Mouse (Mus musculus): Measurements from ENCODE around the gene Stxbp6.
A peak's percentile ranks its signal among the peaks of the same experiment; 100 is the strongest.

The Stxbp6 gene

GRCm38 (mm10) chr12:44886826-44887225 lies 187.7 kb downstream of the Stxbp6 start:
- DNase-seq (ENCODE audit: low read depth, low spot score), result no peak
- Histone ChIP-seq H3K36me3 (ENCODE audit: control insufficient read depth, insufficient read depth, low read length, poor library complexity, severe bottlenecking) (no peaks in the 10 kb centered on the region), H3K27me3 (ENCODE audit: control insufficient read depth, insufficient read depth, low read length, poor library complexity, severe bottlenecking) (no peaks in the 10 kb centered on the region)

GRCm38 (mm10) chr12:44872697-44873096 lies 201.8 kb downstream of the Stxbp6 start:
- Histone ChIP-seq H3K27me3 (ENCODE audit: control insufficient read depth, insufficient read depth, low read length, poor library complexity, severe bottlenecking) (no peaks in the 10 kb centered on the region), H3K36me3 (ENCODE audit: control insufficient read depth, insufficient read depth, low read length, poor library complexity, severe bottlenecking) (no peaks in the 10 kb centered on the region)
- no peak for DNase-seq (ENCODE audit: low read depth, low spot score)

GRCm38 (mm10) chr12:44865442-44865841 lies 209.1 kb downstream of the Stxbp6 start:
- no peak for DNase-seq (ENCODE audit: low read depth, low spot score)
- Histone ChIP-seq H3K36me3 (ENCODE audit: control insufficient read depth, insufficient read depth, low read length, poor library complexity, severe bottlenecking) (no peaks in the 10 kb centered on the region), H3K27me3 (ENCODE audit: control insufficient read depth, insufficient read depth, low read length, poor library complexity, severe bottlenecking) (no peaks in the 10 kb centered on the region)

- no peaks in the 10 kb centered on the region for H3K36me3 ChIP-seq (ENCODE audit: control insufficient read depth, insufficient read depth, low read length, poor library complexity, severe bottlenecking)
- H3K27me3 ChIP-seq (ENCODE audit: control insufficient read depth, insufficient read depth, low read length, poor library complexity, severe bottlenecking), result no peaks in the 10 kb centered on the region
- DNase-seq (ENCODE audit: low read depth, low spot score), result no peak
Measured at GRCm38 (mm10) chr12:44859454-44859853, 215.1 kb downstream of the Stxbp6 start.

- H3K27me3 ChIP-seq (ENCODE audit: control insufficient read depth, insufficient read depth, low read length, poor library complexity, severe bottlenecking), result no peaks in the 10 kb centered on the region
- no peak for DNase-seq (ENCODE audit: low read depth, low spot score)
- no peaks in the 10 kb centered on the region for H3K36me3 ChIP-seq (ENCODE audit: control insufficient read depth, insufficient read depth, low read length, poor library complexity, severe bottlenecking)
Measured at GRCm38 (mm10) chr12:44858110-44858885, 216.2 kb downstream of the Stxbp6 start.

- no peak for DNase-seq (ENCODE audit: low read depth, low spot score)
- no peaks in the 10 kb centered on the region for H3K27me3 ChIP-seq (ENCODE audit: control insufficient read depth, insufficient read depth, low read length, poor library complexity, severe bottlenecking)
- H3K36me3 ChIP-seq (ENCODE audit: control insufficient read depth, insufficient read depth, low read length, poor library complexity, severe bottlenecking), result no peaks in the 10 kb centered on the region
Measured at GRCm38 (mm10) chr12:44852024-44852423, 222.5 kb downstream of the Stxbp6 start.

- Histone ChIP-seq H3K36me3 (ENCODE audit: control insufficient read depth, insufficient read depth, low read length, poor library complexity, severe bottlenecking) (no peaks in the 10 kb centered on the region), H3K27me3 (ENCODE audit: control insufficient read depth, insufficient read depth, low read length, poor library complexity, severe bottlenecking) (no peaks in the 10 kb centered on the region)
- no peak for DNase-seq (ENCODE audit: low read depth, low spot score)
Measured at GRCm38 (mm10) chr12:44850516-44850915, 224.0 kb downstream of the Stxbp6 start.

- Histone ChIP-seq H3K36me3 (ENCODE audit: control insufficient read depth, insufficient read depth, low read length, poor library complexity, severe bottlenecking) (no peaks in the 10 kb centered on the region), H3K27me3 (ENCODE audit: control insufficient read depth, insufficient read depth, low read length, poor library complexity, severe bottlenecking) (no peaks in the 10 kb centered on the region)
- DNase-seq (ENCODE audit: low read depth, low spot score), result peak; percentile 11
Measured at GRCm38 (mm10) chr12:44848483-44849221, 225.9 kb downstream of the Stxbp6 start.

GRCm38 (mm10) chr12:44840585-44840984 lies 233.9 kb downstream of the Stxbp6 start:
- Histone ChIP-seq H3K27me3 (ENCODE audit: control insufficient read depth, insufficient read depth, low read length, poor library complexity, severe bottlenecking) (no peaks in the 10 kb centered on the region), H3K36me3 (ENCODE audit: control insufficient read depth, insufficient read depth, low read length, poor library complexity, severe bottlenecking) (no peaks in the 10 kb centered on the region)
- no peak for DNase-seq (ENCODE audit: low read depth, low spot score)

- no peak for DNase-seq (ENCODE audit: low read depth, low spot score)
- H3K36me3 ChIP-seq (ENCODE audit: control insufficient read depth, insufficient read depth, low read length, poor library complexity, severe bottlenecking), result no peaks in the 10 kb centered on the region
- H3K27me3 ChIP-seq (ENCODE audit: control insufficient read depth, insufficient read depth, low read length, poor library complexity, severe bottlenecking), result no peaks in the 10 kb centered on the region
Measured at GRCm38 (mm10) chr12:44839594-44840373, 234.7 kb downstream of the Stxbp6 start.

- no peaks in the 10 kb centered on the region for H3K36me3 ChIP-seq (ENCODE audit: control insufficient read depth, insufficient read depth, low read length, poor library complexity, severe bottlenecking)
- no peak for DNase-seq (ENCODE audit: low read depth, low spot score)
- H3K27me3 ChIP-seq (ENCODE audit: control insufficient read depth, insufficient read depth, low read length, poor library complexity, severe bottlenecking), result no peaks in the 10 kb centered on the region
Measured at GRCm38 (mm10) chr12:44835879-44836467, 238.5 kb downstream of the Stxbp6 start.

- Histone ChIP-seq H3K27me3 (ENCODE audit: control insufficient read depth, insufficient read depth, low read length, poor library complexity, severe bottlenecking) (no peaks in the 10 kb centered on the region), H3K36me3 (ENCODE audit: control insufficient read depth, insufficient read depth, low read length, poor library complexity, severe bottlenecking) (no peaks in the 10 kb centered on the region)
- DNase-seq (ENCODE audit: low read depth, low spot score), result no peak
Measured at GRCm38 (mm10) chr12:44811895-44812294, 262.6 kb downstream of the Stxbp6 start.

GRCm38 (mm10) chr12:44804213-44804612 lies 270.3 kb downstream of the Stxbp6 start:
- Histone ChIP-seq H3K36me3 (ENCODE audit: control insufficient read depth, insufficient read depth, low read length, poor library complexity, severe bottlenecking) (no peaks in the 10 kb centered on the region), H3K27me3 (ENCODE audit: control insufficient read depth, insufficient read depth, low read length, poor library complexity, severe bottlenecking) (no peaks in the 10 kb centered on the region)
- DNase-seq (ENCODE audit: low read depth, low spot score), result no peak
